Mouse (Mus musculus): ENCODE results near the gene Slc25a40.

Gene Slc25a40

GRCm38 (mm10) chr5:8422157-8422931, at the start of gene Slc25a40, which contains the start of gene Dbf4:
Gene Slc25a40 (plus strand): TSS chr5:8422850.
Gene Dbf4 (minus strand): TSS chr5:8422716.
- DNase-seq, result peak; percentile 87

DNA sequence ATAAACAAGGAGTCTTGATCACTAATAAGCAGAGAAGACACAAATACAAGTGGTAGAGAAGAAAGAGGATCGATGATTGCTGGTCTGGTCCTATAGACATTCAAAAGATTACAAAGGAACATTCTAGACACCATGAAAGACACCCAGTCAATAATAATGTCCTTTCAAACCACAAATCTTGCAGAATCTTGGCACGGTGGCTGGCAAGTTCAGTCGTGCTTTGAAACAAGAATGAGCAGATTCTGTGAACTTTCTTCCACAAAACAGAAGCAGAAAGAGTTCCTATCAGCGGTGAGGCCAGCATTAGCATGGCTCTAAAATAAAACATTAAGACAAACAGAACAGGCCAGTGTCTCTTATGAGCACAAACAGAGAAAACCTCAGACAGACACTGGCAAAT, 49.2 kb upstream of the Slc25a40 start:
- no peak for DNase-seq

GRCm38 (mm10) chr5:8374297-8374906, 48.2 kb upstream of the Slc25a40 start:
- DNase-seq, result no peak

DNA sequence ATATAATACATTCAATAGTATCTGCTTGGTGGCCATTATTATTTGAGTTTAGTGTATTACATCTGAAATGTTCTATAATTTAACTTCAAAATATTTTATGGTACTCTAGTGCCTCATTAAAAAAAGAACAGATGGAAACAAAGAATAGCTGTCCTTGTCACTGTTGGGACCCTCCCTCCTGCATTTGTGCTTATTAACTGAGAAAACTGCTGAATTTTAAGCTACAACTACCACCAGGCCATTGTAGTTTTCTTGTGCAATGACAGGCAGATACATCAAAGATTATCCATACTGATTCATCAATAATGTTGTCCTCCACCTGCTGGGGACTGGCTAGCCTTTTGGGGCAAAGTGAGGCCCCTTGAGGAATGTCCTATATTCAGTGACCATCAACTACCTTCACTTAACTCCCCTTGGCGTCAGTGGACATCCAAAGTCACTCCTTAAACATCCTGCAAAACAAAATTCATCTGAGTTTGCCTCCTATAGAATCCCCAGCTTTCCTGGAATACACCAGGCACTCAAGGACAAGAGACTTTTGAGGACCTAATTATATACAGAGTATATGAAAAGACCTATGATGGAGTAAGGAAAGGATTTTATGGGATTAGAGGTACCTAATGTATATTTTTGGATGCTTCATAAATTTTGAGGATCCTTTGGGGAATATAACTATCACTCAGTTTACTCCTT, 28.6 kb upstream of the Slc25a40 start:
- no peak for DNase-seq

DNA sequence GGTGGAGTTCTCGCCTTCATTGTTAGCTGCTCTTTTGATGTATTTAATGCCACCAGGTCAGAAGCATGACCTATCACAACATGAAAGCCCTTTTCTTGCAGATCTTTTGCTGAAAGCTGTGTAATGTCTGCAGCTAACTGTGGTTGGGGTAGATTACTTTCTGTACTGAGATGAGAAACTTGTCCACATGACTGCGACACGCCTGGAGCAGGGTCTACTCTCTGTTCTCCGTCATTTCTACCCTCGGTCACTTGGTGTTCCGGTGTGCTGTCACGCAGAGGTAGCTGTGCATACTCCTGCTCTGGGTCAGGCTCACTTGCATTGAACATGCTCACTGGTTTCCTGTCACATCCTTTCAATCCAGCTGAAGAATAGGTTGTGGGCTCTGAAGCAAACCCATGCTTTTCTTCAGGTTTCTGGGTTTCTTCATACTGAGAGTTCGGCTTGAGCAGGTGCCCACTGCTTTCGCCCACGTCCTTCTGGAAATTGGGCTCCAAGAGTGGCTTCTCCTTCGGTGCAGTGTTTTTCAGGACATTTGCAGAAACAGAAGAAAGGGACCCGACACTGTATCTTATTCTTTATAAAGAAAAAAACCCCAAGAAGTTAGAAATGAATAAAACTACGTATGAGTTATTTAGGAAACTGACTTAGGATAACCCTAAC, 24.9 kb upstream of the Slc25a40 start:
- DNase-seq, result no peak

DNA sequence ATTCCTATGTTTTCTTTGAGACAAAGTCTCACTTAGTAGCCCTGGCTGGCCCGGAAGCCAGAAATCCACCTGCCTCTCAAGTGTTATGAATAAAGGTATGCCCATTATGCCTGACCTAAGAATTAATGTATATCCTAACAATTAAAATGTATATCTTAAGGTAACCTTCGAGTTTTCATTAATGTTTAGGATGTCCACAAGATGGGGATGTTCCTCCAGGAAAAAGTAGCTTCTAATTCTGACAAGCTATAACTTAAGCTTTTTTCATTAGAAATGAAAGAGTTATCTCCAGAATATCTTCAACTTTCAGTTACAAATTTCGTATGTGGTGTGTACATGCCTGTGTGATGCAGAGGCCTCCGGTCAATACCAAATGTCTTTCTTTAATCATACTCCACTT, 13.9 kb upstream of the Slc25a40 start:
- DNase-seq, result no peak

DNA sequence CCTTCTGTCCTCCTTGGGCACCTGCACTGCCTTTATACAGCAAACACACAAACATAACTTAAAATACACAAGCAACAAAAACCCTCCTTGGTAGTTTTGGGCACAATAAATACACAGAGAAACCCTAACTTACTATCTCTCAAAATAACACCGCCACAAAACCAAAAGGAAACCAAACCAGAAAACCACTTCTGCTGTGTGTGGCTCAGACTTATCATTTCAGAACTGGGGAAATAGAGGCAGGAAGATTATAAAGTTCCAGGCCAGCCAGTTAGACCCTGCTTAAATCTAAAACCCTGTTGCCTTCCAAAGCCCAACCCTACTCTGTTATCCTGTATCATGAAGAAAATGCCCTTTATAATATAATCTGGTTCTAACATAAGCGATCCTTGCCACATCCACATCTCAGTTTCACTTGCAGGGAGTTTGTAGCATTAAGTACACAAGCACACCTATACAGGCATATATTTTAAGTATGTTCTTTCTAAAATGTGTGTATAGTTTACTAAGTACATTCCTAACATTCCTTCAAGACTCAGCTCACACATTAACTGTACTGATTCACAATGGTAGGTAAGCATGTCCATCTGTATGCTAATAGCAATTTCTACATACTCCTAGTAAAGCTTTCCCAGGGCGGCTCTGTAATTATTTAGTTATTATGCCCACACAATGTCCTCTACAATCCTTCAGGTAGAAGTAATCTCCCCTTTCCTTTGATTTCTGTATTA, 5.8 kb upstream of the Slc25a40 start:
- DNase-seq, result no peak

GRCm38 (mm10) chr5:8417443-8417842, 5.2 kb upstream of the Slc25a40 start:
- DNase-seq, result no peak

- DNase-seq, result no peak
Observed at GRCm38 (mm10) chr5:8421424-8421823, 1.2 kb upstream of the Slc25a40 start.

GRCm38 (mm10) chr5:8422932-8423928, 580 bp downstream of the Slc25a40 start:
- peak; percentile 11 for DNase-seq

DNA sequence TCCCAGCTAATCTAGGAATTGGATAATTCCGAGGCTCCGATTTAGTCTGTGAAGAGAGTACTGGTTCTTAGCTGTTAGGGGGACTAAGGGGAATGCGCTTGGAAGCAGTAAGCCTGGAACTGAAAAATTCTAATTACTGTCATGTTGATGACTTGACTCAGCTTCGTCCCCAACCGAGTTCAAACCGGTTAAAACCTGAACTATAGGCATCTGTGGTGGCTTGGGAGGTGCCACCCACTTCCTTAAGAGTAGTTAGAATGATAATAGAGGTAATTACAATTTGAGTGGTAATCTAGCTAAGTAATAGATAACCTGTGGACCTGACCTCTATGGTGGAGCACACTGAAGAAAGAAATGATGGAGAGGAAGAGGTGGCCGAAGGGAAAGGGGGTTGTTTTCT, 1.5 kb downstream of the Slc25a40 start:
- no peak for DNase-seq

DNA sequence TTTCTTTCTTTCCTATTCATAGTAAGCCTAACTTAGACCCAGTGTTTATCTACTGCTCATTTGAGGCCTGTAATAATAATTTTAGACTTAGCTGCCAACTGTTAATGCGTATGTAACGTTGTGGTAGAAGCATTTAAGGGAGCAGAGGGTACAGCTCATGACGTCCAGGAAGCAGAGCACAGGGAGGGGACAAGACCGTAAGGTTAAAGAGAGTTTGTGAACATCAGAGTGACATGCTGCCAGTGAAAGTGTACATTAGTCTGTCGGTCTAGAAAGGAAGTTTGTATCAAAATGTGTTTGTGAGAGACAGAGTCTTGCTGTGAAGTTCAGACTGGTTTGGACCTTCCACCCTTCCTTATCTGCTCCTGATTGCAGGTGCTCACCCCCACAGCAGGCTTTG, 3.2 kb downstream of the Slc25a40 start:
- no peak for DNase-seq

GRCm38 (mm10) chr5:8437481-8438156, 15.0 kb downstream of the Slc25a40 start:
- no peak for DNase-seq

DNA sequence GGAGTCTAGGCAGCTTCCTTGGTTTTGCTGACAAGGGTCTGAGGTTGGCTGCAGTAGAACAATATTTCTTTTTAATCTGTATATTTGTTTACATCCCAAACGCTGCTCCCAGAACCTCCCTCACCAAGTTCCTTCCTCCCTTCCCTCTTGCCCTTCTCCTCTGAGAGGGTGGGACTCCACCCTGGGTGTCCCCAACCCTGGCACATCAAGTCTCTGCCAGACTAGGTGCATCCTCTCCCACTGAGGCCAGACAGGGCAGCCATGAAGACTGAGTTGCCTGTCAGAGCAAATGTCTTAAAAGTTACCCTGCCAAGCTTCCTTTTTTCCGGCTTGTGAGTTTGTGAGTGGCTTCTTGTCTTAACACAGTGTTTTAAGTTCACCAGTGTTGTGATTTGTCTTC, 16.4 kb downstream of the Slc25a40 start:
- DNase-seq, result no peak

GRCm38 (mm10) chr5:8455565-8455964, 32.9 kb downstream of the Slc25a40 start:
- no peak for DNase-seq

DNA sequence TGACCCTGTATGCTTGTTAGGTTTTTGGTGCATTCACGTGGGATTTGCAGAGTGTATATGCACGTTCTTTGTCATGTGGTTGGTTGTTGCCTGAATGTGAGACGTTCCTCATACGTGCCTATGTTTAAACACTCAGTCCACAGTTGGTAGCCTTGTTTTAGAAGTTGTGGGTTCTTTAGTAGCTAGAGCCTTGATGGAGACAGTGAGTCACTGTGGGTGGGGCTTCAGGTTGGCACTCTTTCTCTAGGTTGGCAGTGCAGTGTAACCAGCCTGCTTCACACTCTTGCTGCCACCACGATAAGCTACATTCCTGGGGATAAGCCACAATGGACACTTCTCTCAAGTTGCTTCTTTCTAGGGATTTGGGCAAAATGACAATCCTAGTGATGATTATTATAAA, 33.9 kb downstream of the Slc25a40 start:
- no peak for DNase-seq

GRCm38 (mm10) chr5:8487989-8488700, 65.5 kb downstream of the Slc25a40 start:
- no peak for DNase-seq

GRCm38 (mm10) chr5:8488701-8489297, 66.1 kb downstream of the Slc25a40 start:
- no peak for DNase-seq

GRCm38 (mm10) chr5:8489471-8490110, 66.9 kb downstream of the Slc25a40 start:
- DNase-seq, result no peak

All from cerebellum, adult 8-10 months (tissue).